In genomic region chr11:88599332-88600130, GRCm38 (mm10) we compare ENCODE assay signal across 9 mouse cellular contexts.
DNase-seq lines count a peak whose midpoint lies in the region; ATAC-seq and TF ChIP-seq lines count a peak whose summit lies in the region.
"Had no signal": no experiment of that assay in that cellular context is flagged by ENCODE, and none has a peak within 500 bp of the region (broad histone marks: within the 10 kb centered on the region; RNA-seq: fewer than 3 reads in every experiment).

No protein-coding gene starts in this region.

- no peak; the same call in 1 of the 2 replicates for TF ChIP-seq EP300 in lung, postnatal 0 days (IDR thresholded peaks at IDR 0.05)

- WGBS in lung, postnatal 0 days: 54% methylated on average over 17 of the region's 17 CpGs
- 46% methylated on average over 17 of the region's 17 CpGs for WGBS in lung, adult 2 months
- 7% methylated on average over 17 of the region's 17 CpGs for WGBS in bone marrow, adult 2 months
- 52% methylated on average over 17 of the region's 17 CpGs for WGBS in forebrain, embryonic 15.5 days
- 43% methylated on average over 17 of the region's 17 CpGs for WGBS in neural tube, embryonic 14.5 days

- peak; percentile 44 for DNase-seq in lung, postnatal 0 days (ENCODE audit: low spot score)
- DNase-seq in lung, adult 2 months: no peak
- peak; percentile 41 to 69 for DNase-seq in left cerebral cortex, postnatal 25 days (ENCODE audit: low spot score in 2 of 2)
- no peak for DNase-seq in ovary, adult 18-20 months (ENCODE audit: low spot score)

- no peak overlapping the region; the same call in 1 of the 2 replicates for H3K4me2 ChIP-seq in lung, postnatal 0 days (replicated peaks; ENCODE audit: low read depth, low read length)
- no peak overlapping the region for H3K4me2 ChIP-seq in forebrain, embryonic 15.5 days (replicated peaks)
- H3K4me2 ChIP-seq in neural tube, embryonic 14.5 days (ENCODE audit: low read depth, low read length): peak overlapping the region; percentile 17; the same call in 1 of the 2 replicates
- H3K4me2 ChIP-seq: embryonic facial prominence, embryonic 15.5 days had no signal

- H3K9me3 ChIP-seq in lung, postnatal 0 days (ENCODE audit: low read length): no peaks in the 10 kb centered on the region
- H3K9me3 ChIP-seq in forebrain, embryonic 15.5 days: no peaks in the 10 kb centered on the region
- H3K9me3 ChIP-seq in neural tube, embryonic 14.5 days (ENCODE audit: control insufficient read depth, low read length): no peaks in the 10 kb centered on the region
- H3K9me3 ChIP-seq: embryonic facial prominence, embryonic 15.5 days had no signal

- 0 out of 2 replicates have a peak overlapping the region, but pooled peaks have one; percentile 26 for H3K27ac ChIP-seq in lung, postnatal 0 days (ENCODE audit: low read length)
- peak overlapping the region; percentile 60; the same call in 1 of the 2 replicates for H3K27ac ChIP-seq in bone marrow, adult 2 months (ENCODE audit: control insufficient read depth, insufficient read depth, low read depth, low read length, poor library complexity)
- H3K27ac ChIP-seq in forebrain, embryonic 15.5 days (replicated peaks): peak overlapping the region; percentile 45
- peak overlapping the region; percentile 49; the same call in 1 of the 2 replicates for H3K27ac ChIP-seq in neural tube, embryonic 14.5 days (ENCODE audit: low read depth, low read length)

- peak; percentile 71 for ATAC-seq in lung, postnatal 0 days
- peak; percentile 47; the same call in 1 of the 2 replicates for ATAC-seq in forebrain, embryonic 15.5 days (replicated peaks)
- peak; percentile 50; the same call in 1 of the 2 replicates for ATAC-seq in neural tube, embryonic 14.5 days (ENCODE audit: low read depth)
- ATAC-seq in erythroblast, adult 5-6 weeks (replicated peaks; ENCODE audit: low FRiP score, poor library complexity, severe bottlenecking): no peak

- intact Hi-C loops in left cerebral cortex, postnatal 25 days (cut with DNase I): no loop called here

- TF ChIP-seq CTCF in lung, postnatal 0 days (IDR thresholded peaks at IDR 0.05): no peak
- TF ChIP-seq CTCF in lung, adult 2 months (IDR thresholded peaks at IDR 0.05; ENCODE audit: insufficient read depth, low read length): no peak
- TF ChIP-seq CTCF in bone marrow, adult 2 months (IDR thresholded peaks at IDR 0.05; ENCODE audit: control insufficient read depth, insufficient read depth, low read length): no peak

- no peak overlapping the region for H3K9ac ChIP-seq in lung, postnatal 0 days (replicated peaks; ENCODE audit: low read depth)
- no peak overlapping the region for H3K9ac ChIP-seq in forebrain, embryonic 15.5 days (replicated peaks)
- no peak overlapping the region for H3K9ac ChIP-seq in neural tube, embryonic 14.5 days (replicated peaks; ENCODE audit: low read depth, low read length)
- H3K9ac ChIP-seq: embryonic facial prominence, embryonic 15.5 days had no signal

- no peaks in the 10 kb centered on the region for H3K27me3 ChIP-seq in lung, postnatal 0 days (replicated peaks; ENCODE audit: insufficient read depth, low read length)
- H3K27me3 ChIP-seq in forebrain, embryonic 15.5 days: no peaks in the 10 kb centered on the region
- H3K27me3 ChIP-seq in neural tube, embryonic 14.5 days (ENCODE audit: control insufficient read depth, insufficient read depth, low read length): no peaks in the 10 kb centered on the region
- H3K27me3 ChIP-seq: embryonic facial prominence, embryonic 15.5 days had no signal

- H3K4me3 ChIP-seq in lung, postnatal 0 days (ENCODE audit: low read depth, low read length): no peak overlapping the region
- no peak overlapping the region for H3K4me3 ChIP-seq in lung, adult 2 months (replicated peaks; ENCODE audit: extremely low read depth, low read depth, low read length)
- H3K4me3 ChIP-seq in bone marrow, adult 2 months (replicated peaks; ENCODE audit: control insufficient read depth, low read depth, low read length): no peak overlapping the region
- no peak overlapping the region for H3K4me3 ChIP-seq in forebrain, embryonic 15.5 days
- no peak overlapping the region for H3K4me3 ChIP-seq in neural tube, embryonic 14.5 days (ENCODE audit: low read depth, low read length)
- H3K4me3 ChIP-seq: embryonic facial prominence, embryonic 15.5 days had no signal

- 0 out of 2 replicates have a peak, but pooled peaks cover 4% of the 10 kb centered on the region for H3K4me1 ChIP-seq in lung, postnatal 0 days (ENCODE audit: insufficient read depth, low read depth, low read length)
- peaks cover 3% of the 10 kb centered on the region for H3K4me1 ChIP-seq in lung, adult 2 months (ENCODE audit: control insufficient read depth, insufficient read depth, low read length)
- H3K4me1 ChIP-seq in bone marrow, adult 2 months (ENCODE audit: control insufficient read depth, insufficient read depth, low read length): peaks cover 2% of the 10 kb centered on the region
- H3K4me1 ChIP-seq in forebrain, embryonic 15.5 days: peaks cover 43% of the 10 kb centered on the region
- H3K4me1 ChIP-seq in neural tube, embryonic 14.5 days (ENCODE audit: control insufficient read depth, insufficient read depth, low read length): peaks cover 42% of the 10 kb centered on the region

- H3K36me3 ChIP-seq in lung, postnatal 0 days (ENCODE audit: insufficient read depth, low read length): no peaks in the 10 kb centered on the region; the same call in 1 of the 2 replicates
- no peaks in the 10 kb centered on the region for H3K36me3 ChIP-seq in forebrain, embryonic 15.5 days
- no peaks in the 10 kb centered on the region for H3K36me3 ChIP-seq in neural tube, embryonic 14.5 days (ENCODE audit: control insufficient read depth, insufficient read depth, low read length)
- H3K36me3 ChIP-seq: embryonic facial prominence, embryonic 15.5 days had no signal

- no peak for TF ChIP-seq POLR2A in lung, adult 2 months (IDR thresholded peaks at IDR 0.05; ENCODE audit: borderline replicate concordance, extremely low read depth, low read depth, low read length)
- no peak for TF ChIP-seq POLR2A in bone marrow, adult 2 months (IDR thresholded peaks at IDR 0.05; ENCODE audit: borderline replicate concordance, control insufficient read depth, low read depth, low read length)

Comparison
In these comparisons a context has a peak if more than half of its experiments do, and no peak if none do; other contexts are left out.
1. DNase-seq: peak in lung, postnatal 0 days (single experiment) and left cerebral cortex, postnatal 25 days (2 of 2); none in lung, adult 2 months (single experiment) and ovary, adult 18-20 months (single experiment).
2. Peak in every context shown above with its lines, with median percentiles within 50 percentile points of each other: H3K27ac ChIP-seq.